Mouse (Mus musculus) C2C12 (cell line): ENCODE measurements around the gene Me1. TPM values are rescaled to one million over a fixed set of nuclear protein-coding genes. Genes with fewer than 3 reads are reported as not detected.

Experiments used
- H3K27me3 ChIP-seq: one replicate; pipeline ENCODE4 v1.6.1; 2011; ENCODE audit not compliant: control insufficient read depth, insufficient read depth, insufficient read length
- H3K36me3 ChIP-seq: one replicate; pipeline ENCODE4 v1.6.1; 2011; ENCODE audit not compliant: control insufficient read depth, insufficient read depth
- H3K4me3 ChIP-seq: one replicate; pipeline ENCODE4 v1.5.1; 2011; ENCODE audit warnings: mild to moderate bottlenecking, control low read depth; ENCODE audit not compliant: poor library complexity, insufficient read depth, severe bottlenecking
- H3K79me2 ChIP-seq: one replicate; pipeline ENCODE4 v1.6.1; 2011; ENCODE audit not compliant: control insufficient read depth, insufficient read depth
- H3K79me3 ChIP-seq: one replicate; pipeline ENCODE4 v1.6.1; 2011; ENCODE audit warnings: low read depth, control low read depth
- H3ac ChIP-seq: one replicate; pipeline ENCODE3; 2011; ENCODE audit warnings: low read depth; ENCODE audit not compliant: control insufficient read depth, insufficient read length
- CEBPB ChIP-seq: IDR thresholded peaks from one replicate; pipeline ENCODE4 v1.6.1; 2011; ENCODE audit warnings: low read depth, mild to moderate bottlenecking, control low read depth, moderate library complexity
- CTCF ChIP-seq: IDR thresholded peaks from one replicate; pipeline ENCODE4 v1.5.1; 2011; ENCODE audit not compliant: control insufficient read depth, insufficient read depth, insufficient read length
- FOSL1 ChIP-seq: IDR thresholded peaks from one replicate; pipeline ENCODE4 v1.8.0; 2011; ENCODE audit warnings: mild to moderate bottlenecking, low read length; ENCODE audit not compliant: poor library complexity, insufficient read depth, severe bottlenecking
- MAX ChIP-seq: IDR thresholded peaks from one replicate; pipeline ENCODE4 v1.6.1; 2011; ENCODE audit warnings: mild to moderate bottlenecking, control low read depth
- MYOD1 ChIP-seq: IDR thresholded peaks from one replicate; pipeline ENCODE4 v1.6.1; 2011; ENCODE audit warnings: low read depth; ENCODE audit not compliant: control insufficient read depth, insufficient read length
- MYOG ChIP-seq: IDR thresholded peaks from one replicate; pipeline ENCODE4 v1.6.1; 2011; ENCODE audit not compliant: control insufficient read depth, insufficient read length; ENCODE audit errors: extremely low read depth
- USF1 ChIP-seq: IDR thresholded peaks from one replicate; pipeline ENCODE4 v1.6.1; 2011; ENCODE audit warnings: low read depth, mild to moderate bottlenecking, control low read depth, moderate library complexity
- polyA plus RNA-seq: library from polyadenylated mRNA; unstranded; fragments of >200 nt; fragmentation: generic; extraction: Trizol; gene quantifications from one replicate; pipeline ENCODE4 v1.2.1, GENCODE M21; 2012; ENCODE audit warnings: missing spikeins

Gene Me1
- polyA plus RNA-seq, 1 experiment, result 50.1 TPM

- no peak for TF ChIP-seq CEBPB
- no peak for TF ChIP-seq CTCF
- no peak for TF ChIP-seq MYOG
- no peak for TF ChIP-seq USF1
- no peak for TF ChIP-seq FOSL1
- TF ChIP-seq MYOD1, result no peak
Observed at GRCm38 (mm10) chr9:86651254-86651653, 44.5 kb downstream of the Me1 start.

DNA sequence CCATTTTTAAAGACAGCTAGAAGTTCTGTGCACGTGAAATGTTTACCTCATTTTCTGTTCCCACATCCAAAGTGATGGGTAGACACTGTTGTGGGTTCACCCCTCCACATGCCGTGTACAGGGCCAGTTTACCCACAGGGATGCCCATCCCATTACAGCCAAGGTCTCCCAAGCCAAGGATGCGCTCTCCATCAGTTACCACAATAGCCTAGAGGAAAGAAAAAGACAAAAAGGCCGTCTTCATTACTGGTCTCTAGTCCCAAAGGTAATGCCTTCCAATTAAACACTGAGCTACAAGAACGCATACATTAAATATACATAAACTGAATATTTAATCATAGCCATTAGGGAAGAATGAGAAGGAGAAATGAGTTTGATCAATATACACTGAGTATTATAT, 44.9 kb downstream of the Me1 start:
- no peaks in the 10 kb centered on the region for H3K27me3 ChIP-seq
- TF ChIP-seq FOSL1 (no peak), CTCF (no peak), MYOD1 (no peak), MAX (no peak), USF1 (no peak), CEBPB (no peak), MYOG (no peak)

More at GRCm38 (mm10) chr9:86651254-86651653, 44.5 kb downstream of the Me1 start:
- Histone ChIP-seq H3K36me3 (peaks cover 32% of the 10 kb centered on the region), H3K79me3 (no peaks in the 10 kb centered on the region), H3K27me3 (no peaks in the 10 kb centered on the region), H3ac (no peak overlapping the region), H3K4me3 (no peak overlapping the region), H3K79me2 (no peaks in the 10 kb centered on the region)

DNA sequence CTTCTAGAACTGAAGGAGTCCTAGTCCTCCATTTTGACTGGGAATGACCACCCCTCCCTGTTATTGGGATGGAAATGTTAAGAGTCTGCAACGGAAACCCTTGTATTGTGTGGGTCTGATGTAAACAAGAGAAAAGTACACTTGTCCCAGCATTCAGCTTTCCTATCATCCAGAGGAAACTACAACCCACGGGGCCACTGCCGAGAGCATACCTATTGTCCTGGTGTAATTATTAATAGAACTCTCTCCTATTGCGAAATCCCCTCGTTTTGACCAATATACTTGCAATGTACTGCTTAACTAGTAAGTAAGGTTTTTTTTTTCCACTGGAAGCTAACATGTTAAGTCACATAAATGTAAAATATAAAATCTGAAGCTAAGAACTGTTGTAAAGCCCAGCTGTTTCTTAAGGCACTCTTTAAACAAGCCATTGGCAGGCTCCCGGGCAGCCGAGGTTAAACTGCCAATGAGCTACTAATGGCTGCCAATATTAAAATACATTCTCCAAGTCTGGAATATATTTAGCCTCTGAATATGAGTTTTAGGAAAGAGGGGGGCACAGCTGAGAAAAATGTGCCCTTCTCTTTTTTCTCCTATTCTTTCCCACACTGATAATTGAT, 47.7 kb downstream of the Me1 start:
- TF ChIP-seq CEBPB (peak; percentile 41), MYOD1 (no peak)
- no peaks in the 10 kb centered on the region for H3K79me3 ChIP-seq
- peaks cover 28% of the 10 kb centered on the region for H3K36me3 ChIP-seq
- H3K79me2 ChIP-seq, result no peaks in the 10 kb centered on the region
- H3ac ChIP-seq, result no peak overlapping the region
- H3K27me3 ChIP-seq, result no peaks in the 10 kb centered on the region
- H3K4me3 ChIP-seq, result no peak overlapping the region

More for the DNA sequence above, 44.9 kb downstream of the Me1 start:
- Histone ChIP-seq H3ac (no peak overlapping the region), H3K36me3 (peaks cover 32% of the 10 kb centered on the region), H3K79me3 (no peaks in the 10 kb centered on the region), H3K79me2 (no peaks in the 10 kb centered on the region), H3K4me3 (no peak overlapping the region)

DNA sequence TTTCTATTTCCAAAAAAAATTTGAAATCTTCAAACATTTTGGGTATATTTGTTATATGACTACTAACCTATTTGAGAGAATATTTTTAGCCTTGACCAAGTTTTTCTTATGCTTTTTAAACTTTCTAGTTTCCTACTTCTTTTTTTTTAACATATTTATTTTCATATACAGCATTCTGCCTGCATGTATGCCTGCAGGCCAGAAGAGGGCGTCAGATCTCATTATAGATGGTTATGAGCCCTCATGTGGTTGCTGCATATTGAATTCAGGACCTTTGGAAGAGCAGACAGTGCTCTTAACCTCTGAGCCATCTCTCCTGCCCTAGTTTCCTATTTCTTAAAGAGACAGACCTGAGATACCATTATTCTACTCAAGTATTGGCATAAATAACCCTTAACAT, 48.9 kb downstream of the Me1 start:
- TF ChIP-seq MYOD1 (no peak), CEBPB (no peak), MYOG (no peak), CTCF (no peak), MAX (no peak), FOSL1 (no peak), USF1 (no peak)
- Histone ChIP-seq H3K79me2 (no peaks in the 10 kb centered on the region), H3K36me3 (peaks cover 24% of the 10 kb centered on the region), H3ac (no peak overlapping the region), H3K27me3 (no peaks in the 10 kb centered on the region), H3K79me3 (no peaks in the 10 kb centered on the region), H3K4me3 (no peak overlapping the region)

- H3K27me3 ChIP-seq, result no peaks in the 10 kb centered on the region
- H3K36me3 ChIP-seq, result peaks cover 16% of the 10 kb centered on the region
- H3K79me2 ChIP-seq, result no peaks in the 10 kb centered on the region
- H3ac ChIP-seq, result no peak overlapping the region
- no peaks in the 10 kb centered on the region for H3K79me3 ChIP-seq
- TF ChIP-seq MYOD1 (no peak), FOSL1 (no peak), USF1 (no peak), MYOG (no peak), CTCF (no peak), CEBPB (no peak), MAX (no peak)
- no peak overlapping the region for H3K4me3 ChIP-seq
Observed at GRCm38 (mm10) chr9:86643497-86643896, 52.3 kb downstream of the Me1 start.

DNA sequence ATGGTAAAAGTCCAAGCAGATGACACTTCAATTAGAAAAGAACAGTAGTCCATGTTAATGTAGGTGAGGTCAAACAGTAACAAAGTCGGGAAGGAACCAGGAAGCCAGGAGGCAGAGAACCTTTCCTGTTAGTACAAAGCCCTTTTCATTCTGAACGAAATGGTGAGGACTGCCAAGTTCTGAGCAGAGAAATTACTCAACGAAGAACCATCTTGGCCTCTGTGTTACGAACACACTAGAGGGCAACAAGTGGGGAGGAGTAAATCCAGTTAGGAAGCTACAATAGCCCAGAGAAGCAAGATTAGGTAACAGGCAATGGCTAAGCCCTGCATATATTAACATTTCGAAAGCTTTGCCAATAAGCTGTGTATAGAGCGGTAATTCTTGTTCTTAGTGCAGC, 57.0 kb downstream of the Me1 start:
- no peaks in the 10 kb centered on the region for H3K79me2 ChIP-seq
- H3ac ChIP-seq, result no peak overlapping the region
- no peaks in the 10 kb centered on the region for H3K27me3 ChIP-seq
- no peaks in the 10 kb centered on the region for H3K79me3 ChIP-seq
- H3K36me3 ChIP-seq, result no peaks in the 10 kb centered on the region
- TF ChIP-seq MAX (no peak), USF1 (no peak), CTCF (no peak), MYOD1 (no peak), MYOG (no peak), FOSL1 (no peak), CEBPB (no peak)
- no peak overlapping the region for H3K4me3 ChIP-seq
